Mouse (Mus musculus) ovary, adult 18-20 months (tissue): Measurements from ENCODE around the gene Foxn2.
A peak's percentile ranks its signal among the peaks of the same experiment; 100 is the strongest.
"Not testable (repeated sequence)": the region's sequence is repeated elsewhere in the genome, so short reads cannot be mapped to it uniquely, and the experiment has no call there.

Experiments used
- DNase-seq: peaks from one replicate; pipeline ENCODE4 v3.0.0; 2022; ENCODE audit warnings: low spot score, mixed read lengths

Gene Foxn2

GRCm38 (mm10) chr17:88441432-88442174, 1.1 kb downstream of the Foxn2 start:
- DNase-seq, result peak; percentile 45

GRCm38 (mm10) chr17:88442661-88443060, 2.1 kb downstream of the Foxn2 start:
- no peak for DNase-seq

GRCm38 (mm10) chr17:88443186-88443585, 2.7 kb downstream of the Foxn2 start:
- no peak for DNase-seq

GRCm38 (mm10) chr17:88458079-88458478, 17.6 kb downstream of the Foxn2 start:
- no peak for DNase-seq

- no peak for DNase-seq
These were observed 19.0 kb downstream of the Foxn2 start for GRCm38 (mm10) chr17:88459516-88459915.

- no peak for DNase-seq
These were observed 19.7 kb downstream of the Foxn2 start for GRCm38 (mm10) chr17:88459916-88460901.

- peak; percentile 79 for DNase-seq
These were observed 22.1 kb downstream of the Foxn2 start for GRCm38 (mm10) chr17:88462658-88463057.

GRCm38 (mm10) chr17:88466591-88466990, 26.1 kb downstream of the Foxn2 start:
- DNase-seq, result peak; percentile 54

- DNase-seq, result no peak
These were observed 27.2 kb downstream of the Foxn2 start for GRCm38 (mm10) chr17:88467696-88468095.

- not testable (repeated sequence) for DNase-seq
These were observed 28.3 kb downstream of the Foxn2 start for GRCm38 (mm10) chr17:88468655-88469398.

- DNase-seq, result no peak
These were observed 33.3 kb downstream of the Foxn2 start for GRCm38 (mm10) chr17:88473766-88474165.

- no peak for DNase-seq
These were observed 36.7 kb downstream of the Foxn2 start for GRCm38 (mm10) chr17:88477165-88477564.

GRCm38 (mm10) chr17:88477699-88478098, 37.2 kb downstream of the Foxn2 start:
- no peak for DNase-seq

GRCm38 (mm10) chr17:88479040-88479439, 38.5 kb downstream of the Foxn2 start:
- no peak for DNase-seq

- no peak for DNase-seq
These were observed 39.9 kb downstream of the Foxn2 start for GRCm38 (mm10) chr17:88480369-88480768.

GRCm38 (mm10) chr17:88481062-88481461, 40.6 kb downstream of the Foxn2 start:
- no peak for DNase-seq

GRCm38 (mm10) chr17:88481587-88481986, 41.1 kb downstream of the Foxn2 start:
- no peak for DNase-seq

- no peak for DNase-seq
These were observed 44.0 kb downstream of the Foxn2 start for GRCm38 (mm10) chr17:88484539-88484938.

- no peak for DNase-seq
These were observed 44.4 kb downstream of the Foxn2 start for GRCm38 (mm10) chr17:88484951-88485350.

GRCm38 (mm10) chr17:88490546-88490945, 50.0 kb downstream of the Foxn2 start:
- DNase-seq, result no peak

- no peak for DNase-seq
These were observed 51.0 kb downstream of the Foxn2 start for GRCm38 (mm10) chr17:88491366-88492106.

GRCm38 (mm10) chr17:88492107-88492460, 51.6 kb downstream of the Foxn2 start:
- no peak for DNase-seq
